ENCODE assay signal across 12 mouse cellular contexts in genomic region chr9:52146241-52146640, GRCm38 (mm10). TPM values are rescaled to one million over a fixed set of nuclear protein-coding genes. Genes with fewer than 3 reads are reported as not detected.
A peak's percentile ranks its signal among the peaks of the same experiment; 100 is the strongest.
DNase-seq lines count a peak whose midpoint lies in the region; ATAC-seq lines count a peak whose summit lies in the region.
"Had no signal": no experiment of that assay in that cellular context is flagged by ENCODE, and none has a peak within 500 bp of the region (broad histone marks: within the 10 kb centered on the region; RNA-seq: fewer than 3 reads in every experiment).

No protein-coding gene starts in this region.

- H3K9ac ChIP-seq in embryonic facial prominence, embryonic 14.5 days (ENCODE audit: low read depth, low read length), result no peak overlapping the region
- H3K9ac ChIP-seq in hindbrain, embryonic 14.5 days, result peak overlapping the region; percentile 46; the same call in 1 of the 2 replicates
- H3K9ac ChIP-seq in neural tube, embryonic 12.5 days, result no peak overlapping the region
- H3K9ac ChIP-seq: lung, embryonic 15.5 days; stomach, embryonic 15.5 days had no signal

- peaks cover 8% of the 10 kb centered on the region; the same call in 1 of the 2 replicates for H3K36me3 ChIP-seq in embryonic facial prominence, embryonic 14.5 days (ENCODE audit: control insufficient read depth, insufficient read depth, low read length)
- H3K36me3 ChIP-seq in hindbrain, embryonic 14.5 days (replicated peaks; ENCODE audit: control insufficient read depth, insufficient read depth), result peaks cover 4% of the 10 kb centered on the region; the same call in 1 of the 2 replicates
- peaks cover 6% of the 10 kb centered on the region; the same call in 1 of the 2 replicates for H3K36me3 ChIP-seq in neural tube, embryonic 12.5 days
- H3K36me3 ChIP-seq: lung, embryonic 15.5 days; stomach, embryonic 15.5 days had no signal

- no peaks in the 10 kb centered on the region for H3K9me3 ChIP-seq in embryonic facial prominence, embryonic 14.5 days (ENCODE audit: control insufficient read depth, low read length)
- no peaks in the 10 kb centered on the region for H3K9me3 ChIP-seq in hindbrain, embryonic 14.5 days (ENCODE audit: control insufficient read depth, low read length)
- H3K9me3 ChIP-seq in neural tube, embryonic 12.5 days, result no peaks in the 10 kb centered on the region
- H3K9me3 ChIP-seq: lung, embryonic 15.5 days; stomach, embryonic 15.5 days had no signal

- no peak overlapping the region for H3K27ac ChIP-seq in embryonic facial prominence, embryonic 14.5 days (replicated peaks; ENCODE audit: low read depth, low read length)
- H3K27ac ChIP-seq in hindbrain, embryonic 14.5 days, result peak overlapping the region; percentile 79
- H3K27ac ChIP-seq in neural tube, embryonic 12.5 days, result no peak overlapping the region
- H3K27ac ChIP-seq: lung, embryonic 15.5 days; stomach, embryonic 15.5 days had no signal

- DNase-seq in embryo, embryonic 11 days, result peak; percentile 66
- peak; percentile 68 for DNase-seq in embryonic facial prominence, embryonic 14.5 days (ENCODE audit: low spot score)
- DNase-seq in hindbrain, embryonic 14.5 days (ENCODE audit: low spot score), result peak; percentile 57
- no peak for DNase-seq in right cerebral cortex, postnatal 14 days
- DNase-seq in urinary bladder, adult 2 months (ENCODE audit: low spot score), result no peak
- no peak for DNase-seq in heart, postnatal 4 days
- DNase-seq: right cerebral cortex, postnatal 25 days had no signal

- no peak overlapping the region for H3K4me3 ChIP-seq in embryonic facial prominence, embryonic 14.5 days (ENCODE audit: low read depth, low read length)
- peak overlapping the region; percentile 17 for H3K4me3 ChIP-seq in hindbrain, embryonic 14.5 days (replicated peaks; ENCODE audit: low read length)
- H3K4me3 ChIP-seq in neural tube, embryonic 12.5 days, result peak overlapping the region; percentile 7; the same call in 1 of the 2 replicates
- H3K4me3 ChIP-seq: lung, embryonic 15.5 days; stomach, embryonic 15.5 days had no signal

- WGBS in embryonic facial prominence, embryonic 14.5 days, result 60% methylated on average over 4 of the region's 4 CpGs
- WGBS in hindbrain, embryonic 14.5 days, result 12% methylated on average over 4 of the region's 4 CpGs
- 23% methylated on average over 4 of the region's 4 CpGs for WGBS in neural tube, embryonic 12.5 days

- H3K27me3 ChIP-seq in embryonic facial prominence, embryonic 14.5 days (replicated peaks; ENCODE audit: control insufficient read depth, insufficient read depth, low read length), result no peaks in the 10 kb centered on the region
- H3K27me3 ChIP-seq in hindbrain, embryonic 14.5 days (ENCODE audit: control insufficient read depth, insufficient read depth, low read length), result no peaks in the 10 kb centered on the region
- no peaks in the 10 kb centered on the region for H3K27me3 ChIP-seq in neural tube, embryonic 12.5 days (replicated peaks)
- H3K27me3 ChIP-seq: lung, embryonic 15.5 days; stomach, embryonic 15.5 days had no signal

- 0 out of 2 replicates have a peak, but pooled peaks cover 3% of the 10 kb centered on the region for H3K4me1 ChIP-seq in embryonic facial prominence, embryonic 14.5 days (ENCODE audit: control insufficient read depth, insufficient read depth, low read length)
- peaks cover 47% of the 10 kb centered on the region for H3K4me1 ChIP-seq in hindbrain, embryonic 14.5 days (replicated peaks; ENCODE audit: control insufficient read depth, insufficient read depth, low read length)
- peaks cover 19% of the 10 kb centered on the region for H3K4me1 ChIP-seq in neural tube, embryonic 12.5 days
- H3K4me1 ChIP-seq: lung, embryonic 15.5 days; stomach, embryonic 15.5 days had no signal

- no peak overlapping the region for H3K4me2 ChIP-seq in embryonic facial prominence, embryonic 14.5 days (ENCODE audit: low read depth, low read length)
- peak overlapping the region; percentile 46 for H3K4me2 ChIP-seq in hindbrain, embryonic 14.5 days (replicated peaks)
- H3K4me2 ChIP-seq in neural tube, embryonic 12.5 days (replicated peaks), result peak overlapping the region; percentile 46
- H3K4me2 ChIP-seq: heart, embryonic 11.5 days; lung, embryonic 15.5 days; stomach, embryonic 15.5 days had no signal

- ATAC-seq in embryonic facial prominence, embryonic 14.5 days (ENCODE audit: low read depth), result peak; percentile 69
- peak; percentile 81 for ATAC-seq in hindbrain, embryonic 14.5 days (ENCODE audit: low FRiP score)
- ATAC-seq in neural tube, embryonic 12.5 days (ENCODE audit: low FRiP score, low read depth), result peak; percentile 69; the same call in 1 of the 2 replicates
- ATAC-seq: inflammation-experienced regulatory T-cells, adult 6 months had no signal

RNA-seq across cellular contexts. Expression of gene Zc3h12c, which starts 22.1 kb away (rescaled TPM):
- 4.4 and 4.9 TPM in 2 replicates for polyA plus RNA-seq in embryonic facial prominence, embryonic 14.5 days (2014; fragmentation: Nextera tagmentation; extraction: Ambion mirVana)
- 7.1 and 7.2 TPM in 2 replicates for polyA plus RNA-seq in hindbrain, embryonic 14.5 days (2014; fragmentation: Nextera tagmentation; extraction: Ambion mirVana)
- polyA plus RNA-seq in neural tube, embryonic 12.5 days (2016; fragmentation: Nextera tagmentation; extraction: Ambion mirVana), result 8.0 and 8.3 TPM in 2 replicates
- polyA plus RNA-seq in urinary bladder, adult 2 months (2012; rRNA removed), result 2.5 and 3.2 TPM in 2 replicates
- 10 to 100 TPM; 13.0 to 13.3 TPM for total RNA-seq in heart, postnatal 4 days (2021)

Comparison
In these comparisons a context has a peak if more than half of its experiments do, and no peak if none do; other contexts are left out.
1. DNase-seq: peak in embryo, embryonic 11 days (single experiment), embryonic facial prominence, embryonic 14.5 days (single experiment) and hindbrain, embryonic 14.5 days (single experiment); none in right cerebral cortex, postnatal 14 days (single experiment), urinary bladder, adult 2 months (single experiment) and heart, postnatal 4 days (single experiment).
2. Peak in every context shown above with its lines, with median percentiles within 50 percentile points of each other: ATAC-seq.